Mouse (Mus musculus) bone marrow, adult 2 months (tissue): Measurements from ENCODE around the gene Dvl2.

Experiments used
- CTCF ChIP-seq: fragments of 200-500 bp; IDR thresholded peaks from 2 replicates; pipeline ENCODE4 v1.5.1; 2011; ENCODE audit warnings: low read length, control low read depth; ENCODE audit not compliant: control insufficient read depth, insufficient read depth
- POLR2A ChIP-seq: fragments of 200-500 bp; IDR thresholded peaks from 2 replicates; pipeline ENCODE4 v1.6.1; 2011; ENCODE audit warnings: low read depth, mild to moderate bottlenecking, control low read depth, low read length, borderline replicate concordance; ENCODE audit not compliant: control insufficient read depth

DNA sequence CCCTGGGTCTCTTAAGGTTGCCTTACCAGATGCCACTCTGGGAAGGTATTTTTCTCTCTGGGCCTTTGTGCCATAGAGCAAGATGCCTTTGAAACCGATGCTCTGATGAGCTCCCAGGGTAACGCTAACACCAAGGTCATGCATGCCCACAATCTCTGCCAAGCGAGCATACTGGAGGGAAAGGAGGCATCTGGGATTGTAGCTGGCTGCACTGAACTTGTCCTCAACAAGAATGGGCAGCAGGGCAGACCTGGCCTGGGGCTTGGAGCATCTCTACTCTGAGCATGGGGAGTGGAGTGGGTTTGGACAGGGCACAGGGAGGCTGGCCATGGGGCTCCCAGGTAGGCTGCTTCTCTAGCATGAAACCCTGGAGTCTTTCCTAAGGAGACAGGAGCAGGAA is 13.0 kb downstream of the Dvl2 start:
- TF ChIP-seq CTCF (no peak), POLR2A (no peak)
